Mouse (Mus musculus) C2C12 (cell line): ENCODE data around the gene Gm13089.
"Not testable (repeated sequence)": the region's sequence is repeated elsewhere in the genome, so short reads cannot be mapped to it uniquely, and the experiment has no call there.

Experiments
- CEBPB ChIP-seq: IDR thresholded peaks from one replicate; pipeline ENCODE4 v1.6.1; 2011; ENCODE audit warnings: low read depth, mild to moderate bottlenecking, control low read depth, moderate library complexity
- CTCF ChIP-seq: IDR thresholded peaks from one replicate; pipeline ENCODE4 v1.5.1; 2011; ENCODE audit not compliant: control insufficient read depth, insufficient read depth, insufficient read length
- FOSL1 ChIP-seq: IDR thresholded peaks from one replicate; pipeline ENCODE4 v1.8.0; 2011; ENCODE audit warnings: mild to moderate bottlenecking, low read length; ENCODE audit not compliant: poor library complexity, insufficient read depth, severe bottlenecking
- MAX ChIP-seq: IDR thresholded peaks from one replicate; pipeline ENCODE4 v1.6.1; 2011; ENCODE audit warnings: mild to moderate bottlenecking, control low read depth
- MYOD1 ChIP-seq: IDR thresholded peaks from one replicate; pipeline ENCODE4 v1.6.1; 2011; ENCODE audit warnings: low read depth; ENCODE audit not compliant: control insufficient read depth, insufficient read length
- MYOG ChIP-seq: IDR thresholded peaks from one replicate; pipeline ENCODE4 v1.6.1; 2011; ENCODE audit not compliant: control insufficient read depth, insufficient read length; ENCODE audit errors: extremely low read depth
- USF1 ChIP-seq: IDR thresholded peaks from one replicate; pipeline ENCODE4 v1.6.1; 2011; ENCODE audit warnings: low read depth, mild to moderate bottlenecking, control low read depth, moderate library complexity

DNA sequence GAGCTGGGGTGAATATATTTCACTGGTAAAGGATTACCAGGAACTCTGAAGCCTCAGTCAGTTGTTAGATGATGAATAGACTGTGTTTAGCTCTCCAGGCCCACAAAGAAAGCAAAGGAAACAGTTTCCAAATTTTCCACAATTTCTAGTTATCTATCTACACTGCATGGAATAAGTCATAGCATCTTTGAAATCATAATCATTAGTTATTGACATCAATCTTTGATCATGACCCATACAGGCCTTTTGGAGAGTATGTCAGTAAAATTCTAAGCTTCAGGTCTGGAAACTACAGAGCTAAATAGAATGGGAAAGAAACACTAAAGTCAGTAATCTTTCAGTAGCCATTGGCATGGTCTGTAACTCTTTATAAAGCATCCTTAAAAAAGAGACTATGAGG, 45.4 kb downstream of the Gm13089 start, which contains the start of gene Gm13088:
- not testable (repeated sequence) for TF ChIP-seq CTCF, USF1, CEBPB, MAX, MYOD1, MYOG, FOSL1
